Mouse (Mus musculus) lung, postnatal 0 days (tissue): Measurements from ENCODE around the gene Rab8b.

Experiments
- CTCF ChIP-seq: IDR thresholded peaks from 2 replicates; pipeline ENCODE4 v1.5.1; 2016; ENCODE audit warnings: antibody characterized with exemption, mild to moderate bottlenecking
- EP300 ChIP-seq: IDR thresholded peaks from 2 replicates; pipeline ENCODE4 v1.6.1; 2016; ENCODE audit warnings: antibody characterized with exemption, mild to moderate bottlenecking, control low read depth

GRCm38 (mm10) chr9:66945161-66945560 is 25.7 kb upstream of the Rab8b start:
- no peak for TF ChIP-seq CTCF
- no peak for TF ChIP-seq EP300
